Mouse (Mus musculus) CH12.LX (cell line): ENCODE data around the gene Gm28044.

Experiments
- CHD2 ChIP-seq: IDR thresholded peaks from 2 replicates; pipeline ENCODE4 v1.6.1; 2011; ENCODE audit warnings: low read length, improper control_type of control experiment
- CTCF ChIP-seq, 2 experiments: IDR thresholded peaks in 1 of 2; conservative IDR thresholded peaks in 1 of 2; 2 replicates each; pipeline ENCODE4 v1.5.1; 2011 to 2012; ENCODE audit warnings: low read depth in 2 of 2, low read length in 2 of 2, improper control_type of control experiment in 1 of 2, inconsistent platforms in 1 of 2, mild to moderate bottlenecking in 1 of 2, moderate library complexity in 1 of 2
- EP300 ChIP-seq: IDR thresholded peaks from 2 replicates; pipeline ENCODE4 v1.6.1; 2011; ENCODE audit warnings: low read length, improper control_type of control experiment
- HCFC1 ChIP-seq: IDR thresholded peaks from 2 replicates; pipeline ENCODE4 v1.6.1; 2012; ENCODE audit warnings: low read depth, mild to moderate bottlenecking, inconsistent platforms, low read length, improper control_type of control experiment
- JUND ChIP-seq: conservative IDR thresholded peaks from 2 replicates; pipeline ENCODE4 v1.6.1; 2011; ENCODE audit warnings: low read depth, low read length, improper control_type of control experiment
- MAFK ChIP-seq: IDR thresholded peaks from 2 replicates; pipeline ENCODE4 v1.6.1; 2011; ENCODE audit warnings: low read length, improper control_type of control experiment; ENCODE audit not compliant: insufficient replicate concordance
- MEF2A ChIP-seq: IDR thresholded peaks from 2 replicates; pipeline ENCODE4 v1.6.1; 2014; ENCODE audit warnings: low read depth, mild to moderate bottlenecking, inconsistent platforms, low read length, improper control_type of control experiment, borderline replicate concordance
- POLR2A ChIP-seq: IDR thresholded peaks from 2 replicates; pipeline ENCODE4 v1.6.1; 2011; ENCODE audit warnings: low read depth, mild to moderate bottlenecking, improper control_type of control experiment, low read length
- SMC3 ChIP-seq: IDR thresholded peaks from 2 replicates; pipeline ENCODE4 v1.6.1; 2011; ENCODE audit warnings: low read depth, low read length, improper control_type of control experiment
- TBP ChIP-seq: conservative IDR thresholded peaks from 2 replicates; pipeline ENCODE4 v1.6.1; 2011; ENCODE audit warnings: low read depth, low read length, improper control_type of control experiment
- UBTF ChIP-seq: IDR thresholded peaks from 2 replicates; pipeline ENCODE4 v1.6.1; 2012; ENCODE audit warnings: low read depth, mild to moderate bottlenecking, inconsistent platforms, low read length, improper control_type of control experiment, moderate library complexity
- USF1 ChIP-seq: IDR thresholded peaks from 2 replicates; pipeline ENCODE4 v1.6.1; 2014; ENCODE audit warnings: low read depth, mild to moderate bottlenecking, inconsistent platforms, low read length, improper control_type of control experiment
- USF2 ChIP-seq: conservative IDR thresholded peaks from 2 replicates; pipeline ENCODE4 v1.6.1; 2011; ENCODE audit warnings: low read depth, low read length, improper control_type of control experiment
- ZKSCAN1 ChIP-seq: IDR thresholded peaks from 2 replicates; pipeline ENCODE4 v1.6.1; 2012; ENCODE audit warnings: low read depth, inconsistent platforms, low read length, improper control_type of control experiment, borderline replicate concordance

DNA sequence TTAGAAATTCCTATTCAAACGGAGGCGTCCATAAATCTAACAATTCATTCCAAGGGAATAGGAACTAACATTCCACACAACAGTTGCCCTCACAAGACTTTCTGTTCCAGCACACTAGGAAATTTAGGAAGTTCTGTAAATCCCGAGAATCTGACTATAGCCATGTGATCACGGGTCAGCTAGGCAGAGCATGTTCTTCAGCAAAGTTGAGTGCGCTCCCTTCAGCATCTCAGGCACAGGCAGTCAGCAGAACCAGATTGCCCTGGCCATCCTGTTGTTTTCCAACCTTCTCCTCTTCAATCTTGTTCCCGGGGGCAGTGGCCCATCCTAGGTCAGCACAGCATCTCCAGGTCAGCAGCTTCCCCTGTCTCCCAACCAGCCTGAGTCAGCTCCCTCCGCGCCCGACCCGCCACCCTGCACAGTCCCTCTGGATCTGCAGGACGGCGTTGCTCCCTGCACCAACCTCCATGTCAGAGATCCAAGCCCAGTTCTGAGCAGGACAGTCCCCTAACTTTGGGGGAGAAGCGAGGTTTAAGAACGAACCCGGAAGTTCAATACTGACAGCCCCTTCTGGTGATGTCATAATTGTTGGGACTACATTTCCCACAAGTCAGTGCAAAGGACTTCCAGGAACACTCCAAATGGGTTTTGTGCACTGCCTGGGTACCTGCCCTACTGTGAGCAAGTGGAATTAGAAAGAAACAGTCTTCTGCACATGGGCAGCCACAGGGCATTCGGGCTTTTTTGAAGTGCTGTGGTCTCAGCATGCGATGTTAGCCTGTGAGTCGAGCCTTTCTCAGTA lies 91.6 kb downstream of the Gm28044 start:
- no peak for TF ChIP-seq SMC3
- TF ChIP-seq HCFC1: peak; percentile 96
- peak; percentile 76 for TF ChIP-seq JUND
- TF ChIP-seq USF2: no peak
- no peak for TF ChIP-seq CHD2
- TF ChIP-seq TBP: peak; percentile 84
- TF ChIP-seq CTCF (conservative IDR thresholded peaks at IDR 0.05 in 1 of 2, IDR thresholded peaks at IDR 0.05 in 1 of 2; ENCODE audit: low read depth in 2 of 2, low read length in 2 of 2): no peak
- TF ChIP-seq USF1: no peak
- no peak for TF ChIP-seq EP300
- no peak for TF ChIP-seq UBTF
- TF ChIP-seq ZKSCAN1: peak; percentile 98
- no peak; the same call in 1 of the 2 replicates for TF ChIP-seq MEF2A
- TF ChIP-seq MAFK: no peak
- peak; percentile 60 for TF ChIP-seq POLR2A
